Mouse (Mus musculus): ENCODE measurements at regions not wholly inside any gene's neighbourhood (a gene's known extent, or its start where the extent isn't known, plus 50 kb on each side); places are given as distances from the start of the nearest gene placed in this dataset.

GRCm38 (mm10) chr1:88825215-88825614 is 123.2 kb upstream of the Arl4c start:
- 82% methylated on average over 4 of the region's 4 CpGs for WGBS
- Histone ChIP-seq H3K4me2 (ENCODE audit: low read depth, severe bottlenecking) (no peak overlapping the region), H3K9me3 (ENCODE audit: control insufficient read depth, low read length) (no peaks in the 10 kb centered on the region)

GRCm38 (mm10) chr1:88838661-88839274 is 136.7 kb upstream of the Arl4c start:
- Histone ChIP-seq H3K27ac (replicated peaks; ENCODE audit: low read depth, low read length) (no peak overlapping the region), H3K36me3 (ENCODE audit: control insufficient read depth, insufficient read depth, low read length) (no peaks in the 10 kb centered on the region), H3K4me1 (ENCODE audit: control insufficient read depth, insufficient read depth, low read length) (0 out of 2 replicates have a peak, but pooled peaks cover 3% of the 10 kb centered on the region), H3K9ac (ENCODE audit: low read length) (no peak overlapping the region), H3K9me3 (ENCODE audit: control insufficient read depth, low read length) (no peaks in the 10 kb centered on the region), H3K27me3 (ENCODE audit: control insufficient read depth, insufficient read depth, low read length) (no peaks in the 10 kb centered on the region), H3K4me2 (ENCODE audit: low read depth, severe bottlenecking) (no peak overlapping the region), H3K4me3 (ENCODE audit: low read depth, low read length) (no peak overlapping the region)
- 66% methylated on average over 11 of the region's 11 CpGs for WGBS
- DNase-seq (ENCODE audit: low spot score) (no peak), ATAC-seq (ENCODE audit: insufficient number of reproducible peaks, low FRiP score, low TSS enrichment, low read depth) (no peak)

More at GRCm38 (mm10) chr1:88825215-88825614, 123.2 kb upstream of the Arl4c start:
- Histone ChIP-seq H3K36me3 (ENCODE audit: control insufficient read depth, insufficient read depth, low read length) (no peaks in the 10 kb centered on the region), H3K27me3 (ENCODE audit: control insufficient read depth, insufficient read depth, low read length) (no peaks in the 10 kb centered on the region), H3K4me3 (ENCODE audit: low read depth, low read length) (no peak overlapping the region), H3K4me1 (ENCODE audit: control insufficient read depth, insufficient read depth, low read length) (no peaks in the 10 kb centered on the region), H3K9ac (ENCODE audit: low read length) (no peak overlapping the region), H3K27ac (replicated peaks; ENCODE audit: low read depth, low read length) (no peak overlapping the region)
- DNase-seq (ENCODE audit: low spot score) (no peak), ATAC-seq (ENCODE audit: insufficient number of reproducible peaks, low FRiP score, low TSS enrichment, low read depth) (no peak)

GRCm38 (mm10) chr1:88839407-88839976 is 137.5 kb upstream of the Arl4c start:
- H3K27me3 ChIP-seq (ENCODE audit: control insufficient read depth, insufficient read depth, low read length): no peaks in the 10 kb centered on the region
- no peaks in the 10 kb centered on the region for H3K9me3 ChIP-seq (ENCODE audit: control insufficient read depth, low read length)
- ATAC-seq (ENCODE audit: insufficient number of reproducible peaks, low FRiP score, low TSS enrichment, low read depth) (no peak), DNase-seq (ENCODE audit: low spot score) (no peak)
- H3K4me3 ChIP-seq (ENCODE audit: low read depth, low read length): no peak overlapping the region
- H3K4me2 ChIP-seq (ENCODE audit: low read depth, severe bottlenecking): no peak overlapping the region
- 34% methylated on average over 3 of the region's 3 CpGs for WGBS
- H3K36me3 ChIP-seq (ENCODE audit: control insufficient read depth, insufficient read depth, low read length): no peaks in the 10 kb centered on the region
- no peak overlapping the region for H3K27ac ChIP-seq (replicated peaks; ENCODE audit: low read depth, low read length)
- H3K9ac ChIP-seq (ENCODE audit: low read length): no peak overlapping the region
- H3K4me1 ChIP-seq (ENCODE audit: control insufficient read depth, insufficient read depth, low read length): 0 out of 2 replicates have a peak, but pooled peaks cover 3% of the 10 kb centered on the region

- Histone ChIP-seq H3K27me3 (ENCODE audit: control insufficient read depth, insufficient read depth, low read length) (no peaks in the 10 kb centered on the region), H3K36me3 (ENCODE audit: control insufficient read depth, insufficient read depth, low read length) (no peaks in the 10 kb centered on the region), H3K27ac (replicated peaks; ENCODE audit: low read depth, low read length) (no peak overlapping the region), H3K4me1 (ENCODE audit: control insufficient read depth, insufficient read depth, low read length) (0 out of 2 replicates have a peak, but pooled peaks cover 3% of the 10 kb centered on the region), H3K9ac (ENCODE audit: low read length) (peak overlapping the region; percentile 7; the same call in 1 of the 2 replicates), H3K9me3 (ENCODE audit: control insufficient read depth, low read length) (no peaks in the 10 kb centered on the region), H3K4me3 (ENCODE audit: low read depth, low read length) (no peak overlapping the region), H3K4me2 (ENCODE audit: low read depth, severe bottlenecking) (no peak overlapping the region)
- DNase-seq (ENCODE audit: low spot score): no peak
- 64% methylated on average over 9 of the region's 9 CpGs for WGBS
- no peak for ATAC-seq (ENCODE audit: insufficient number of reproducible peaks, low FRiP score, low TSS enrichment, low read depth)
Measured at GRCm38 (mm10) chr1:88839977-88840628, 138.1 kb upstream of the Arl4c start.

GRCm38 (mm10) chr1:88840991-88841592 is 139.1 kb upstream of the Arl4c start:
- no peaks in the 10 kb centered on the region for H3K9me3 ChIP-seq (ENCODE audit: control insufficient read depth, low read length)
- no peak overlapping the region for H3K27ac ChIP-seq (replicated peaks; ENCODE audit: low read depth, low read length)
- 0 out of 2 replicates have a peak, but pooled peaks cover 3% of the 10 kb centered on the region for H3K4me1 ChIP-seq (ENCODE audit: control insufficient read depth, insufficient read depth, low read length)
- DNase-seq (ENCODE audit: low spot score): no peak
- H3K4me3 ChIP-seq (ENCODE audit: low read depth, low read length): no peak overlapping the region
- H3K27me3 ChIP-seq (ENCODE audit: control insufficient read depth, insufficient read depth, low read length): no peaks in the 10 kb centered on the region
- H3K4me2 ChIP-seq (ENCODE audit: low read depth, severe bottlenecking): no peak overlapping the region
- no peak for ATAC-seq (ENCODE audit: insufficient number of reproducible peaks, low FRiP score, low TSS enrichment, low read depth)
- H3K36me3 ChIP-seq (ENCODE audit: control insufficient read depth, insufficient read depth, low read length): no peaks in the 10 kb centered on the region
- WGBS: 87% methylated on average over 7 of the region's 9 CpGs
- no peak overlapping the region for H3K9ac ChIP-seq (ENCODE audit: low read length)

GRCm38 (mm10) chr1:88847333-88848091 is 145.5 kb upstream of the Arl4c start:
- Histone ChIP-seq H3K4me3 (ENCODE audit: low read depth, low read length) (no peak overlapping the region), H3K9me3 (ENCODE audit: control insufficient read depth, low read length) (no peaks in the 10 kb centered on the region), H3K36me3 (ENCODE audit: control insufficient read depth, insufficient read depth, low read length) (no peaks in the 10 kb centered on the region), H3K9ac (ENCODE audit: low read length) (no peak overlapping the region), H3K4me1 (ENCODE audit: control insufficient read depth, insufficient read depth, low read length) (no peaks in the 10 kb centered on the region), H3K27ac (replicated peaks; ENCODE audit: low read depth, low read length) (no peak overlapping the region), H3K4me2 (ENCODE audit: low read depth, severe bottlenecking) (no peak overlapping the region), H3K27me3 (ENCODE audit: control insufficient read depth, insufficient read depth, low read length) (no peaks in the 10 kb centered on the region)
- WGBS: 42% methylated on average over 16 of the region's 16 CpGs
- ATAC-seq (ENCODE audit: insufficient number of reproducible peaks, low FRiP score, low TSS enrichment, low read depth): 0 out of 2 replicates have a peak, but pooled peaks have one; percentile 26
- peak; percentile 45 for DNase-seq (ENCODE audit: low spot score)

- H3K4me2 ChIP-seq (ENCODE audit: low read depth, severe bottlenecking): no peak overlapping the region
- no peak overlapping the region for H3K4me3 ChIP-seq (ENCODE audit: low read depth, low read length)
- H3K9me3 ChIP-seq (ENCODE audit: control insufficient read depth, low read length): no peaks in the 10 kb centered on the region
- no peak for ATAC-seq (ENCODE audit: insufficient number of reproducible peaks, low FRiP score, low TSS enrichment, low read depth)
- 78% methylated on average over 8 of the region's 8 CpGs for WGBS
- H3K4me1 ChIP-seq (ENCODE audit: control insufficient read depth, insufficient read depth, low read length): no peaks in the 10 kb centered on the region
- no peak overlapping the region for H3K27ac ChIP-seq (replicated peaks; ENCODE audit: low read depth, low read length)
- no peak overlapping the region for H3K9ac ChIP-seq (ENCODE audit: low read length)
- no peaks in the 10 kb centered on the region for H3K27me3 ChIP-seq (ENCODE audit: control insufficient read depth, insufficient read depth, low read length)
- no peak for DNase-seq (ENCODE audit: low spot score)
- H3K36me3 ChIP-seq (ENCODE audit: control insufficient read depth, insufficient read depth, low read length): no peaks in the 10 kb centered on the region
Measured at GRCm38 (mm10) chr1:88848246-88848645, 146.2 kb upstream of the Arl4c start.

- Histone ChIP-seq H3K4me2 (ENCODE audit: low read depth, severe bottlenecking) (no peak overlapping the region), H3K4me1 (ENCODE audit: control insufficient read depth, insufficient read depth, low read length) (no peaks in the 10 kb centered on the region), H3K4me3 (ENCODE audit: low read depth, low read length) (no peak overlapping the region), H3K27ac (replicated peaks; ENCODE audit: low read depth, low read length) (no peak overlapping the region), H3K27me3 (ENCODE audit: control insufficient read depth, insufficient read depth, low read length) (no peaks in the 10 kb centered on the region), H3K9ac (ENCODE audit: low read length) (no peak overlapping the region), H3K36me3 (ENCODE audit: control insufficient read depth, insufficient read depth, low read length) (no peaks in the 10 kb centered on the region), H3K9me3 (ENCODE audit: control insufficient read depth, low read length) (no peaks in the 10 kb centered on the region)
- no peak for DNase-seq (ENCODE audit: low spot score)
- ATAC-seq (ENCODE audit: insufficient number of reproducible peaks, low FRiP score, low TSS enrichment, low read depth): no peak
- 92% methylated on average over 5 of the region's 5 CpGs for WGBS
Measured at GRCm38 (mm10) chr1:88849421-88849820, 147.4 kb upstream of the Arl4c start.
